Mouse (Mus musculus) hindbrain, embryonic 16.5 days (tissue): ENCODE data around the gene Treh. TPM values are rescaled to one million over a fixed set of nuclear protein-coding genes. Genes with fewer than 3 reads are reported as not detected.

Experiments
- ATAC-seq: fragments of 200-750 bp; cut with Nextera tagmentation; 2 replicates; pipeline ENCODE4 v1.8.0; 2017; ENCODE audit warnings: moderate TSS enrichment, moderate library complexity
- H3K27ac ChIP-seq: fragments of 300-500 bp; sonication (generic); 2 replicates; pipeline ENCODE4 v1.5.1; 2014; ENCODE audit warnings: low read depth, mild to moderate bottlenecking, control low read depth, low read length, moderate library complexity
- H3K27me3 ChIP-seq: fragments of 300-500 bp; sonication (generic); replicated peaks from 2 replicates; pipeline ENCODE4 v1.6.1; 2014; ENCODE audit warnings: low read length; ENCODE audit not compliant: control insufficient read depth, insufficient read depth
- H3K36me3 ChIP-seq: fragments of 300-500 bp; sonication (generic); 2 replicates; pipeline ENCODE4 v1.6.1; 2014; ENCODE audit warnings: mild to moderate bottlenecking, low read length, moderate library complexity, mixed read lengths; ENCODE audit not compliant: control insufficient read depth, insufficient read depth
- H3K4me1 ChIP-seq: fragments of 300-500 bp; sonication (generic); 2 replicates; pipeline ENCODE4 v1.6.1; 2014; ENCODE audit warnings: low read depth, low read length; ENCODE audit not compliant: control insufficient read depth, insufficient read depth
- H3K4me2 ChIP-seq: fragments of 300-500 bp; sonication (generic); 2 replicates; pipeline ENCODE4 v1.6.1; 2014; ENCODE audit warnings: mild to moderate bottlenecking, low read length, control low read depth, moderate library complexity
- H3K4me3 ChIP-seq: fragments of 300-500 bp; sonication (generic); 2 replicates; pipeline ENCODE4 v1.5.1; 2014; ENCODE audit warnings: mild to moderate bottlenecking, low read length, control low read depth, moderate library complexity
- H3K9ac ChIP-seq: fragments of 300-500 bp; sonication (generic); 2 replicates; pipeline ENCODE4 v1.6.1; 2014; ENCODE audit warnings: low read depth, mild to moderate bottlenecking, control low read depth, low read length, moderate library complexity
- H3K9me3 ChIP-seq: fragments of 300-500 bp; sonication (generic); 2 replicates; pipeline ENCODE4 v1.6.1; 2014; ENCODE audit warnings: mild to moderate bottlenecking, low read length, moderate library complexity; ENCODE audit not compliant: control insufficient read depth
- WGBS: fragments of 180-500 bp; shearing (Covaris S2); extraction: QIAGEN DNeasy Blood & Tissue Kit; methylation state at CpG from one replicate; pipeline ENCODE4 v1.1.7; 2014; 5-methylcytosine and 5-hydroxymethylcytosine counted together
- polyA plus RNA-seq: library from polyadenylated mRNA; unstranded; fragments of >200 nt; fragmentation: Nextera tagmentation; extraction: Ambion mirVana; gene quantifications from 2 replicates; pipeline ENCODE4 v1.2.1, GENCODE M21; 2015

Treh gene
- polyA plus RNA-seq, 1 experiment from 2014 or later = not detected

DNA sequence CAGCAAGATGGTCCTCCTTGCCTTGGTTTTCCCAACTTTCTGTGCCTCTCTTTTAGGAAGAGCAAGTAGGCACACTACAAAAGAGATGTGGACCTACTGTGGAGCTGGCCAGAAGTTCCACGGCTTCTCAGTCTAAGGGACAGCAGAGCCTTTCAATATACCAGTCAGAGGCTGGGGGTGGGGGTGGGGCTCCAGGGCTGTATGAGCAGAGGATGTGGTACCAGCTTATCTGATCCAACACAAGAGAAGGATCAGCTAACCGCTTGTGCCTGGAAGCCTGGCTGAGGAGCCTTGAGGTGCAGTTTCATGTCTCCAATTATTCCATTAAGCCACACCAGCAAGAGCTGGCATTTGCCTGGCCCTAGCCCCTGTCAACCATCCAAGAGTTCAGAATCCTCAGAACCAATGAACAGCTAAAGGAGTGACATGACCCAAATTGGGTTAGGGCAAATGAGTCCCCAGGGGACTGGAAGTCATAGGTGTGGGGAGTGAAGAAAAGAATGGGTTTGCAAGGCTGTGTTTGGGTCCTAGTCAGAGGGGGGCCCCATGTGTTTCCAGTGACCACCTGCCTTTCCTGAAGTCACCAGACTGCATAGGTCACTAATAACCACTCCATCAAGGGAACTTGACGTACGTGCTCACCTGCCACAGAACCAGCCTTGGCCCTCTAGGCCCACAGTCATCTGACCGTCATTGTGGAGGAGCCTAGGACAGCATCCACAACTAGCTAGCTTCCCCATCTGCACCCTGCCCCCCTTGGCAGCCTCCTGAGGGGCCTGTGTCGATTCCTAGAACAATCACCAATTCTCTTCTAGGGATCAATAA is 44.2 kb downstream of the Treh start:
- no peak overlapping the region for H3K4me3 ChIP-seq
- H3K36me3 ChIP-seq = peaks cover 14% of the 10 kb centered on the region
- ATAC-seq = no peak
- WGBS = 79% methylated on average over 6 of the region's 6 CpGs
- no peaks in the 10 kb centered on the region for H3K27me3 ChIP-seq
- H3K4me1 ChIP-seq = peaks cover 37% of the 10 kb centered on the region
- no peak overlapping the region for H3K9ac ChIP-seq
- no peak overlapping the region for H3K4me2 ChIP-seq
- no peaks in the 10 kb centered on the region for H3K9me3 ChIP-seq
- H3K27ac ChIP-seq = no peak overlapping the region

GRCm38 (mm10) chr9:44717822-44718242 is 44.8 kb downstream of the Treh start:
- 67% methylated on average over 10 of the region's 10 CpGs for WGBS
- H3K4me1 ChIP-seq = peaks cover 43% of the 10 kb centered on the region

GRCm38 (mm10) chr9:44718937-44719631 is 46.1 kb downstream of the Treh start:
- H3K4me3 ChIP-seq = no peak overlapping the region
- ATAC-seq = no peak

More at GRCm38 (mm10) chr9:44717822-44718242, 44.8 kb downstream of the Treh start:
- H3K9ac ChIP-seq = no peak overlapping the region
- peak; percentile 12; the same call in 1 of the 2 replicates for ATAC-seq
- H3K36me3 ChIP-seq = peaks cover 14% of the 10 kb centered on the region
- H3K27me3 ChIP-seq = no peaks in the 10 kb centered on the region
- H3K4me2 ChIP-seq = no peak overlapping the region
- no peak overlapping the region for H3K27ac ChIP-seq
- no peaks in the 10 kb centered on the region for H3K9me3 ChIP-seq
- no peak overlapping the region for H3K4me3 ChIP-seq

DNA sequence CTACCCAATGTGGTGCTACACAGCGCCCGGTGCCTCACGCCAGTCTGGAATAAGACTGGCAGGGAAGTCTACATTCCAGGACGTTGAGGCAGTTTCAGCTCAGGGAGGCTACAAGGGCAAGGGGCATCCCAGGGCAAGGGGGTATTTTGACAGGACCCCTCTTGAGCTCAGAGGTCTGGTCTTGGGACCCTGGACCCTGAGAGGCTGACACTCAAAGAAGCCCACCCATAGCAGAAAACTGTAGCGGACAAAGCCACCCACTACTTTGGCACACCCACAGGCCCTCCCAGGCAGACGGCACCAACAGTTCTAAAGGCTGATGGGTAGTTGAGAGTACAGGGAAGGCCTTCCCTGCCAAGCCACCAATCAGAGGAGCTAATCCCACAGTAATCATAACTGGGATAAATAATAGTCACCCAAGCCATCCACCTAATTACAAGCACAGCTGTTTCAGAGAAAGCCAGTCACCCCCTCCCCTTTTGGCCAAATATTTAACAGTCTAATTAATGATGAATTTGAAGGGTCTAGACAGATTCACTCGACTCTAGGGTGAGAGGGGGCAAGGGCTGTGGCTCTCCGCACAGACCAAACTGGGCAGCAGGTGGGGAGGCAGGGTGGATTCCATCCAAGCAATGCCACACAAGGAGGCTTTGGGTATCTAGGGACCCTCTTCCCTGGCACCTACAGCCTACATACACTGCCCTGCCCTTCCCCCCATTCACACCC is 46.8 kb downstream of the Treh start:
- H3K9me3 ChIP-seq = no peaks in the 10 kb centered on the region
- H3K9ac ChIP-seq = peak overlapping the region; percentile 80; the same call in 1 of the 2 replicates
- WGBS = 65% methylated on average over 8 of the region's 8 CpGs
- H3K27ac ChIP-seq = peak overlapping the region; percentile 84; the same call in 1 of the 2 replicates
- peak overlapping the region; percentile 78 for H3K4me3 ChIP-seq
- peak overlapping the region; percentile 73 for H3K4me2 ChIP-seq
- peak; percentile 15; the same call in 1 of the 2 replicates for ATAC-seq
- H3K27me3 ChIP-seq = no peaks in the 10 kb centered on the region
- H3K4me1 ChIP-seq = peaks cover 57% of the 10 kb centered on the region
- H3K36me3 ChIP-seq = peaks cover 11% of the 10 kb centered on the region

More at GRCm38 (mm10) chr9:44718937-44719631, 46.1 kb downstream of the Treh start:
- 69% methylated on average over 12 of the region's 12 CpGs for WGBS
- no peaks in the 10 kb centered on the region for H3K27me3 ChIP-seq
- no peak overlapping the region for H3K9ac ChIP-seq
- peaks cover 14% of the 10 kb centered on the region for H3K36me3 ChIP-seq
- H3K4me2 ChIP-seq = peak overlapping the region; percentile 73
- H3K4me1 ChIP-seq = peaks cover 55% of the 10 kb centered on the region
- H3K27ac ChIP-seq = no peak overlapping the region
- no peaks in the 10 kb centered on the region for H3K9me3 ChIP-seq

DNA sequence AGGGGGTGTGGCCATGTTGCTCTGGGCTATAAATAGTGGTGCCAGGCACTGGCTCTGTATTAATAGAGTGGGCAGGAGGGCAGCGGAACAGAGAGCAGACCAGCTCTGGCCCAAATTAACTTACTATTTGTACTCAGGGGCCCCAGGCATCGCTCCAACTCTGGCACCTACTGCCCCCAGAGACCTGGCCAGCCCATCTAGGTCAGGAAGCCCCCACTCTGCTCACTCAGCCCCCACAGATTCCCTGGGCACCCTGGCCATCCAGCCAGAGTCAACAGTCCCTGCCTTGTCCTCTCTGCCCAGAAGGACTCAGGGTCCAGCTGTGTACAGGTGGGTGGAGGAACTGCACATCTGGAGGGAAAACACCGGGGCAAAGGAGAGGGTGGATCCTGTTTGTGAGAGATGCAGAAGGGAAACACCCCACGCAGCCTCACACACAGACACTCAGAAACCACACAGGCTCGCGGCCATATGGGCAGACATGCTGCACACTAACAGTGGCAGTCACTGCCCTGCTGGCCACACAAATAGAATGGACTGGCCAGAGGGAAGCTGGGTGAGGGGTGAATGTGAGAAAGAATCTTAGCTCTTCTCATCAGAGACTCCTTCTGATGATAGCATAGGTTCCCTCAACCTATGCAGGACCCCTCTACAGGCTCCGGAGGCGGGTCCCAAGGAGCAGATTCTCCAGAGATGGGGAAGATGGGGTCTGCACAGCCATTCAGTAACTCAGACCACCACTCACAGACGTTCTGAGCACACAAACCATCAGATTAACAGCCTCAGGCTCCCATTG is 47.5 kb downstream of the Treh start:
- Histone ChIP-seq H3K27me3 (no peaks in the 10 kb centered on the region), H3K36me3 (peaks cover 5% of the 10 kb centered on the region), H3K27ac (peak overlapping the region; percentile 84), H3K4me1 (peaks cover 61% of the 10 kb centered on the region), H3K9ac (peak overlapping the region; percentile 80), H3K4me2 (peak overlapping the region; percentile 73), H3K9me3 (no peaks in the 10 kb centered on the region), H3K4me3 (peak overlapping the region; percentile 78)
- ATAC-seq = peak; percentile 17
- 11% methylated on average over 9 of the region's 9 CpGs for WGBS

DNA sequence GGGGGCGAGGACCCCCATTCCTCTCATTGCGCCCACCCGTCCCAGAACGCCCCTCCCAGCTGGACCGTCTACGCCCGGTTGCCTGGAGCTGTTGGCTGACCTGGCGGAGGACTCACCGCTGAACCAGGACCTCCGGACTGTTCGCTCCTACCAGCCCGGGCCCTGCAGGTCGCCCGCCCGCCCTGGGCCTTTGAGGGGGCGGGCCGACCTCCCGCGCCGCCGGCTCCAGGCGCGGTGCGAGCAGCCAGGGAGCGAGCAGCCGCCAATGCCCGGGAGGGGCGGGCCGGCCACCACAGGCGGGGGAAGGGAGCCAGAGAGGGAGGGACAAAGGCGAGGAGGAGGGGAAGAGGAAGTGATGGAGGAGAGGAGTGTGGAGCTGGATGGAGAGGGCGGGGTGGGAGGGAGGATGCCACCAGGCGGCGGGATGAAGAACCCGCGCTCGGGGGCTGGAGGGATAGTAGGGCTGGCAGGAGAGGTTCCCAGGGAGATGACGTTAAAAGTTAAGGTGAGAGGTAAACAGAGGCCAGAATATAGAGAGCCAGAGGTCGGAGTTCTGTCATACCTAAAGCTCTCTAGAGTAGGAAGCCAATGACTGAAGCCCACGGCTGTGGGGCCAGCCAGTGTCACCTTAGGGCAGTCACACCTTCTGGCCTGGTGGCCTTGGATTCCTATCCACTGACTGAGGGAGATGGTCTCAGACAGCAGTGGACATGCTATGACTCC is 48.3 kb downstream of the Treh start:
- Histone ChIP-seq H3K27ac (peak overlapping the region; percentile 84), H3K4me3 (peak overlapping the region; percentile 78), H3K9ac (peak overlapping the region; percentile 80), H3K36me3 (0 out of 2 replicates have a peak, but pooled peaks cover 3% of the 10 kb centered on the region), H3K4me1 (peaks cover 61% of the 10 kb centered on the region), H3K9me3 (no peaks in the 10 kb centered on the region), H3K27me3 (no peaks in the 10 kb centered on the region), H3K4me2 (peak overlapping the region; percentile 73)
- peak; percentile 79 for ATAC-seq
- WGBS = under 1% methylated on average over 40 of the region's 40 CpGs

DNA sequence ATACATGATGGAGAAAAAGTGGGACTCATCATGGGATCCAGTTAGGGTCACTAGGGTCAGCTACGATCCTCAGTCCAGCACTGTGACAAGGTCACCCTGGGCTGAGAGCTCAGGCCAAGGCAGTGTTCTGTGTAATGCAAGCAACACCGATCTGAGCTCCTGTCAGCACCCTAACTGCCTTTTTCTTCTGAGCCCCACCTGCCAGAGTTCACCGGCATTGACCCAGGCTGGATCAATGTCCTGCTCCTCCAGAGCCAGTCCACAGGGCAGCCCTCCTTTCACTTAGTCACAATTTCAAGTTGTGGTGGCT is 48.8 kb downstream of the Treh start:
- Histone ChIP-seq H3K4me1 (peaks cover 65% of the 10 kb centered on the region), H3K9ac (peak overlapping the region; percentile 80), H3K27ac (0 out of 2 replicates have a peak overlapping the region, but pooled peaks have one; percentile 45), H3K4me2 (peak overlapping the region; percentile 73), H3K4me3 (peak overlapping the region; percentile 78; the same call in 1 of the 2 replicates), H3K36me3 (0 out of 2 replicates have a peak, but pooled peaks cover 3% of the 10 kb centered on the region), H3K27me3 (no peaks in the 10 kb centered on the region), H3K9me3 (no peaks in the 10 kb centered on the region)
- ATAC-seq = no peak; the same call in 1 of the 2 replicates
- WGBS = 82% methylated on average over 3 of the region's 3 CpGs

DNA sequence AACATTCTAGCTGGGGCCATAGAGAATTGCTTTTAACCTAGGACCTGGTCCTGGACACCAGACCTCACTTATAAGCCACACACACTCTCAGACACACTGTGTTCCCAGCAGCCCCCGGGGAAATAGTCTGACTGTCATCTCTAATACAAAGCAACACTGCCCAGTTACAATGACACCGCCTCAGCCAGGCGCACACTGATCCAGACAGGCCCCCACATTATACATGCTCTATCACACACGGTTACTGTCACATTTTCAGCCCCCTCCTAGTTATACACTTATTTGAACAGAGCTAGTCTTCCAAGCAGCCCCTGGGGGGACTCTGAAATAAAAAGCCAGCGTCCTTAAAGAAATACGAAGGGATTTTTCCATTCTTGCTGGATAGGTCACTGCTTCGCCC is 49.5 kb downstream of the Treh start:
- H3K4me1 ChIP-seq = peaks cover 67% of the 10 kb centered on the region
- no peaks in the 10 kb centered on the region for H3K27me3 ChIP-seq
- no peak overlapping the region for H3K4me3 ChIP-seq
- no peaks in the 10 kb centered on the region for H3K9me3 ChIP-seq
- no peak overlapping the region for H3K4me2 ChIP-seq
- no peak for ATAC-seq
- H3K36me3 ChIP-seq = no peaks in the 10 kb centered on the region
- peak overlapping the region; percentile 67; the same call in 1 of the 2 replicates for H3K27ac ChIP-seq
- 37% methylated on average over 7 of the region's 7 CpGs for WGBS
- H3K9ac ChIP-seq = no peak overlapping the region
